Mouse (Mus musculus) MEL (cell line): ENCODE measurements around the gene Cd70.
A peak's percentile ranks its signal among the peaks of the same experiment; 100 is the strongest.

Experiments used
- CTCF ChIP-seq, 3 experiments: IDR thresholded peaks in 2 of 3; conservative IDR thresholded peaks in 1 of 3; 2 replicates each; pipeline ENCODE4 v1.5.1; 2011 to 2012; ENCODE audit warnings: low read length in 3 of 3, low read depth in 2 of 3, mild to moderate bottlenecking in 2 of 3, improper control_type of control experiment in 1 of 3, inconsistent platforms in 1 of 3, mixed read lengths in 1 of 3, moderate library complexity in 1 of 3; ENCODE audit not compliant: control insufficient read depth in 1 of 3, insufficient read depth in 1 of 3, poor library complexity in 1 of 3, severe bottlenecking in 1 of 3
- MAFK ChIP-seq: IDR thresholded peaks from 2 replicates; pipeline ENCODE4 v1.6.1; 2011; ENCODE audit warnings: low read depth, mild to moderate bottlenecking, low read length, improper control_type of control experiment, borderline replicate concordance
- MAZ ChIP-seq: IDR thresholded peaks from 2 replicates; pipeline ENCODE4 v1.6.1; 2012; ENCODE audit warnings: low read depth, mild to moderate bottlenecking, inconsistent platforms, low read length, improper control_type of control experiment
- POLR2A ChIP-seq, 2 experiments: IDR thresholded peaks; 2 replicates each; pipeline ENCODE4 v1.6.1; 2011 to 2012; ENCODE audit warnings: low read length in 2 of 2, mild to moderate bottlenecking in 2 of 2, control low read depth in 1 of 2, improper control_type of control experiment in 1 of 2, low read depth in 1 of 2, moderate library complexity in 1 of 2; ENCODE audit not compliant: control insufficient read depth in 1 of 2, insufficient read depth in 1 of 2, poor library complexity in 1 of 2
- POLR2AphosphoS5 ChIP-seq: IDR thresholded peaks from 2 replicates; pipeline ENCODE4 v1.6.1; 2012; ENCODE audit warnings: low read depth, borderline replicate concordance, mild to moderate bottlenecking, inconsistent platforms, low read length, moderate library complexity, mixed read lengths
- RCOR1 ChIP-seq: IDR thresholded peaks from 2 replicates; pipeline ENCODE4 v1.6.1; 2012; ENCODE audit warnings: low read depth, mild to moderate bottlenecking, inconsistent platforms, low read length, improper control_type of control experiment
- TBP ChIP-seq: IDR thresholded peaks from 2 replicates; pipeline ENCODE4 v1.8.0; 2011; ENCODE audit warnings: low read depth, low read length, improper control_type of control experiment
- ZKSCAN1 ChIP-seq: IDR thresholded peaks from 2 replicates; pipeline ENCODE4 v1.6.1; 2012; ENCODE audit warnings: low read depth, mild to moderate bottlenecking, inconsistent platforms, low read length, improper control_type of control experiment, moderate library complexity

DNA sequence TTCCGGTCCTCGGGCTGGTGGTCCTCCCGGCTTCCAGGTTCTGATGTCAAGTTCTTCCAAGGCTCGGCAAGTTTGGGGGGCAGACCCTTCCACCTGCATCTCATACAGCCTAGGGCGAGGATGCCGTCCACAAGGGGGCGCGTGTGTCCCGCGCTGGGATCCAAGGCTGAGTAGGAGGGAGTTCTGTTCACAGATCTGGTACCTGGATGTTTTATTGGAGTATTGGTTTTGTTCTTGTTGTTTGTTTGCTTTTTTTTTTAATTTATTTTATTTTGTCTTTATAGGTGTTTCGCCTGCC is 53.0 kb downstream of the Cd70 start:
- TF ChIP-seq MAFK = no peak
- no peak for TF ChIP-seq POLR2A (IDR thresholded peaks at IDR 0.05; ENCODE audit: control insufficient read depth in 1 of 2, insufficient read depth in 1 of 2, low read depth in 1 of 2, low read length in 2 of 2, poor library complexity in 1 of 2)
- TF ChIP-seq RCOR1 = no peak
- TF ChIP-seq POLR2AphosphoS5 = no peak
- peak; percentile 86 to 98 (median 94) for TF ChIP-seq CTCF (IDR thresholded peaks at IDR 0.05 in 2 of 3, conservative IDR thresholded peaks at IDR 0.05 in 1 of 3; ENCODE audit: control insufficient read depth in 1 of 3, insufficient read depth in 1 of 3, low read depth in 2 of 3, low read length in 3 of 3, poor library complexity in 1 of 3, severe bottlenecking in 1 of 3)
- TF ChIP-seq TBP = no peak
- TF ChIP-seq ZKSCAN1 = no peak
- 0 out of 2 replicates have a peak, but pooled peaks have one; percentile 55 for TF ChIP-seq MAZ
